Mouse (Mus musculus): ENCODE results near the gene Ran.

The Ran gene

GRCm38 (mm10) chr5:129063792-129064087 lies 43.9 kb downstream of the Ran start:
- no peak for DNase-seq (ENCODE audit: low spot score in 2 of 2)

GRCm38 (mm10) chr5:129064186-129064585 lies 44.3 kb downstream of the Ran start:
- DNase-seq (ENCODE audit: low spot score in 2 of 2) = no peak

DNA sequence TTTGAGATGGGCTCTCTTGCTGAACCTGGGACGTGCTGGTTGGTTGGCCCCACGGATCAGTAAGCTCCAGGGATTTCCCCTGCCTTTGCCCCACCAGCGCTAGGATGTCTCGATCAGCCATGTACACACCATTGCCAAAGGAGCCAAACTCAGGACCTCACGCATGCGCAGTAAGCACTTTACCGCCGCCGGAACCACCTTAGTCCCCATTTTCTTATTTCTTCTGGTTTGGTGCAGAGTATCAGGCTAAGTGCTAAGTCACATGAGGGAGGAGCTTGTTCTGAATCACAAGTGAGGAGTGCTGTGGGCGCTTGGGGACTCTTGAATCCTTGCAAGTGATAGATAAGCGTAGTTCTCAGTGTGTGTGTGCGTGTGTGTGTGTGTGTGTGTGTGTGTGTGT lies 45.4 kb downstream of the Ran start:
- no peak for DNase-seq (ENCODE audit: low spot score in 2 of 2)

DNA sequence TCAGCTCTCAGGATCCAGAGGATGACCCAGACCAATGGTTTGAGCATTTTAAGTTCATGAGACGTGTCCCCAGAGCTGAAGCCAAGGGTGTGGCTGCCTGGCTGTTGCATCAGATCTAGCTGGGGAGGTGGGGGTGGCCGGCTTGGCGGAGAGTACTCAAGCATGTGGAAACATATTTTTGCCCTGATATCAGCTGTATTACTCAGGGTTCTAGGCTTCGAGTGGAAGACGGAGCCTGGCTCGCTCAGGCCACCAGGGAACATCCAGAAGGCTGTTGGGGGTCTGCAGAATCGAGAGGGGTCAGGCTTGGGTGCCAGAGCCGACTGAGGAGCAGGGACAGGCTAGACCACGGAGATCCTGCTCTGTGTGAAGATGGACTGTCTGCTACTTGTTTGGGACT lies 46.1 kb downstream of the Ran start:
- no peak for DNase-seq (ENCODE audit: low spot score in 2 of 2)

GRCm38 (mm10) chr5:129066541-129067230 lies 46.8 kb downstream of the Ran start:
- DNase-seq (ENCODE audit: low spot score in 2 of 2) = no peak

- no peak for DNase-seq (ENCODE audit: low spot score in 2 of 2)
Observed at GRCm38 (mm10) chr5:129067231-129067834, 47.5 kb downstream of the Ran start.

- DNase-seq (ENCODE audit: low spot score in 2 of 2) = no peak
Observed at GRCm38 (mm10) chr5:129071761-129072280, 52.0 kb downstream of the Ran start.

DNA sequence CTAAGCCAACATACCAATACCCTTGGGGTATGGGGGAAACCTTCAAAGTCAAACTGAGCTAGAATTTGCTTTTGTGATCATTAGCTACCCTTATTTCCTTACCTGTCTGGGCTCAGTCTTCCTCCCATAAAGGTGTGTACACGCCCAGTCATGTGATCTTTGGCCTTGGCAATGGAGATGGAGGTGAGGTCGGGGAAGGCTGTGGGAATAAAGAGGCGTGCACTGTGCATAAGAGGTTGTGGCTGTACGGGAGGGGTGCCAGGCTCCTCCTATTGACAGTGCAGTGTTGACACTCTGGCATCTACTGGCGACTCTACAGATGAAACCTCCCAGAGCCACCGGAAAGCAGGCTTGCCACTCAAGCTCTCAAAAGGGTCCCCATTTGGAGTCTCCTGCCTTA lies 53.5 kb downstream of the Ran start:
- no peak for DNase-seq (ENCODE audit: low spot score in 2 of 2)

Data from spleen, postnatal 14 days (tissue).